Mouse (Mus musculus) limb, embryonic 11.5 days (tissue): ENCODE measurements around the gene A630095N17Rik. TPM values are rescaled to one million over a fixed set of nuclear protein-coding genes. Genes with fewer than 3 reads are reported as not detected.
"Not testable (repeated sequence)": the region's sequence is repeated elsewhere in the genome, so short reads cannot be mapped to it uniquely, and the experiment has no call there.

Experiments
- ATAC-seq: fragments of 200-750 bp; cut with Nextera tagmentation; 2 replicates; pipeline ENCODE4 v1.8.0; 2017; ENCODE audit warnings: low read depth; ENCODE audit not compliant: insufficient number of reproducible peaks, low FRiP score, low TSS enrichment
- DNase-seq: peaks from one replicate; pipeline ENCODE4 v3.0.0-alpha.2; 2015; ENCODE audit warnings: low spot score
- H3K27ac ChIP-seq: fragments of 300-500 bp; sonication (generic); replicated peaks from 2 replicates; pipeline ENCODE4 v1.5.1; 2014; ENCODE audit warnings: low read depth, mild to moderate bottlenecking, low read length
- H3K27me3 ChIP-seq: fragments of 300-500 bp; sonication (generic); 2 replicates; pipeline ENCODE4 v1.6.1; 2014; ENCODE audit warnings: mild to moderate bottlenecking, low read length, mixed read lengths; ENCODE audit not compliant: control insufficient read depth, insufficient read depth
- H3K36me3 ChIP-seq: fragments of 300-500 bp; sonication (generic); 2 replicates; pipeline ENCODE4 v1.6.1; 2014; ENCODE audit warnings: mild to moderate bottlenecking, low read length, moderate library complexity, mixed read lengths; ENCODE audit not compliant: control insufficient read depth, insufficient read depth
- H3K4me1 ChIP-seq: fragments of 300-500 bp; sonication (generic); 2 replicates; pipeline ENCODE4 v1.6.1; 2014; ENCODE audit warnings: low read length, mixed read lengths; ENCODE audit not compliant: control insufficient read depth, insufficient read depth
- H3K4me2 ChIP-seq: fragments of 300-500 bp; sonication (generic); 2 replicates; pipeline ENCODE4 v1.6.1; 2014; ENCODE audit warnings: low read depth, mild to moderate bottlenecking, moderate library complexity; ENCODE audit not compliant: severe bottlenecking
- H3K4me3 ChIP-seq: fragments of 300-500 bp; sonication (generic); 2 replicates; pipeline ENCODE4 v1.5.1; 2014; ENCODE audit warnings: low read depth, low read length
- H3K9ac ChIP-seq: fragments of 300-500 bp; sonication (generic); 2 replicates; pipeline ENCODE4 v1.6.1; 2014; ENCODE audit warnings: mild to moderate bottlenecking, low read length
- H3K9me3 ChIP-seq: fragments of 300-500 bp; sonication (generic); 2 replicates; pipeline ENCODE4 v1.6.1; 2016; ENCODE audit warnings: low read length; ENCODE audit not compliant: control insufficient read depth
- WGBS: fragments of 180-500 bp; shearing (Covaris S2); extraction: QIAGEN DNeasy Blood & Tissue Kit; methylation state at CpG from one replicate; pipeline ENCODE4 v1.1.7; 2014; 5-methylcytosine and 5-hydroxymethylcytosine counted together
- polyA plus RNA-seq: library from polyadenylated mRNA; unstranded; fragments of >200 nt; fragmentation: Nextera tagmentation; extraction: Ambion mirVana; gene quantifications from 2 replicates; pipeline ENCODE4 v1.2.1, GENCODE M21; 2014

The A630095N17Rik gene
- polyA plus RNA-seq, 1 experiment from 2014 or later = not detected

DNA sequence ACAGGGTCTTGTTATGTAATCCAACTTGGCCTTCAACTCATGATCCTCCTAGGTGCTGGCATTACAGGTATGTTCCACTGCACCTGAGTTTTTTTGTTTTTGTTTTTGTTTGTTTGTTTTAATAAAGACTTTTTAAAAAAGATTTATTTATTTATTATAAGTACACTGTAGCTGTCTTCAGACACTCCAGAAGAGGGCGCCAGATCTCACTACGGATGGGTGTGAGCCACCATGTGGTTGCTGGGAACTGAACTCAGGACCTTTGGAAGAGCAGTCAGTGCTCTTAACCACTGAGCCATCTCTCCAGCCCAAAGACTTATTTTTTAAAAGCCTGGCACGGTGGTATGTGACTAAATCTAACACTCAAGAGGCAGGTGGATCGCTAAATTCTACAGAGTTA, 587 bp upstream of the A630095N17Rik start:
- H3K27me3 ChIP-seq, H3K4me1 ChIP-seq, ATAC-seq, H3K4me2 ChIP-seq, H3K4me3 ChIP-seq, H3K9me3 ChIP-seq, H3K36me3 ChIP-seq, H3K9ac ChIP-seq, H3K27ac ChIP-seq, DNase-seq: not testable (repeated sequence)
- 66% methylated on average over 4 of the region's 4 CpGs for WGBS

DNA sequence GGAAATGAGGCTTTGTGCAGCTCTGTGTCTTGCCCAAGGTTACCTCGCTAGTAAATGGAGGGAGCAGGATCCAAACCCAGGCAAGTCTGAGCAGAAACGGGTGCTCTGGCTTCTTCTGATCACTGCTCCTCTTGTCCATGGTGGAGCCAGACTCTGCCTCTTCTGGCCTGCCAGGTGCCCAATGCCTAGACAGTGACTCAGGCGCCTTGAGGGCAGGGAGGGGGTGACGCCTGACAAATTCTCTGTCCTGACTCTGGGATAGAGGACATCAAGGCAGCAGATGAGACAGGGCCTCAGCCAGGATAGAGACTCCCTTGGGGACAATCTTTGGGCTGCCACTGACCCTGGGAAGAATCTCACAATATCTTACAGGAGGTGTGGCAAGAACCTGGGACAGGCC, 678 bp downstream of the A630095N17Rik start:
- no peaks in the 10 kb centered on the region for H3K4me1 ChIP-seq
- no peaks in the 10 kb centered on the region for H3K9me3 ChIP-seq
- no peaks in the 10 kb centered on the region for H3K27me3 ChIP-seq
- H3K27ac ChIP-seq = no peak overlapping the region
- 68% methylated on average over 4 of the region's 4 CpGs for WGBS
- H3K4me2 ChIP-seq = no peak overlapping the region
- no peak overlapping the region for H3K9ac ChIP-seq
- no peak overlapping the region for H3K4me3 ChIP-seq
- DNase-seq (no peak), ATAC-seq (no peak)
- no peaks in the 10 kb centered on the region for H3K36me3 ChIP-seq

DNA sequence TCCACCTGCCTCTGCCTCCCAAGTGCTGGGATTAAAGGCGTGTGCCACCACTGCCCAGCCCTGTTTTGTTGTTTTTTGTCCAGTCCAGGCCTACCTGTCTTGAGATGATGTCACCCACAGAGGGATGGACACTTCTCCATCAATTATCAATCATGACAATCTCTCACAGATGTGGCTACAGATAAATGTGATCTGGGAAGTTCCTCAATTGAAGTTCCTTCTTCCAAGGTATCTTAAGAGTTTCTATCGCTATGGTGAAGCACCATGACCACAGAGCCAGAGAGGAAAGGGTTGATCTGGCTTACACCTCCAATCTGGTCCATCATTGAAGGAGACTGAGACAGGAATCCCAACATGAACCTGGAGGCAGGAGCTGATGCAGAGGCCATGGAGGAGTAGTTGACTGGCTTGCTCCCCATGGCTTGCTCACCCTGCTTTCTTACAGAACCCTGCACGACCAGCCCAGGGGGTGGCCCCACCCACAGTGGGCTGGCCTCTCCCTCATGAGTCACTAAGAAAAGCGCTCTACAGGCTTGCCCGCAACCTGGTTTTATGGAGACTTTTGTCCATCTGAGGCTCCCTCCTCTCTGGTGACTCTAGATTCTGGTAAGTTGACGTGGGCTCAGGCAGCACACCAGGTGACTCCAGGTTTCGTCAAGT, 1.4 kb downstream of the A630095N17Rik start:
- H3K4me1 ChIP-seq = no peaks in the 10 kb centered on the region
- H3K27ac ChIP-seq = no peak overlapping the region
- H3K36me3 ChIP-seq = no peaks in the 10 kb centered on the region
- WGBS = 75% methylated on average over 7 of the region's 7 CpGs
- H3K4me2 ChIP-seq = no peak overlapping the region
- no peaks in the 10 kb centered on the region for H3K9me3 ChIP-seq
- no peak for ATAC-seq
- H3K27me3 ChIP-seq = no peaks in the 10 kb centered on the region
- no peak overlapping the region for H3K4me3 ChIP-seq
- no peak for DNase-seq
- no peak overlapping the region for H3K9ac ChIP-seq

DNA sequence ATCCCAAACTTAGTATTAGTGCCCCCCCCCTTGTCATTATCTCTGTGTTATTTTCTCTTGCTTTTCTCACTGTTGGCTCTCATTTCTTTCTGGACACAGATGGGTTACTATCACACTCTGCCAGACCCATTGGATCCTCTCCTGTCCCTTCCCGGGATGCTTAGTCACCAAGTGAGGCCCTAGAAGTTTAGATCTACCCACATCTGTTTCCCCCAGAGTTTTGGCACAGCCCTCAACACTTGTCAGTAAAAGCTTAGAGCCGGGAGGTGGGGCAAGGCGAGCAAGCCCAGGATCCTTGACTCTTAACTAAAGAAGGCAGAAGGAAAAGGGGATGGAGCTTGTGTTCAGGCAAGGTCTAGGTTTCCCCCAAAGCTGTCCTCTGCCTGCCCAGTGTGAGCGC, 2.7 kb downstream of the A630095N17Rik start:
- DNase-seq (no peak), ATAC-seq (no peak)
- Histone ChIP-seq H3K4me3 (no peak overlapping the region), H3K4me1 (no peaks in the 10 kb centered on the region), H3K4me2 (no peak overlapping the region), H3K9ac (no peak overlapping the region), H3K36me3 (no peaks in the 10 kb centered on the region), H3K27me3 (no peaks in the 10 kb centered on the region), H3K9me3 (no peaks in the 10 kb centered on the region), H3K27ac (no peak overlapping the region)
- WGBS = 70% methylated on average over 4 of the region's 4 CpGs

DNA sequence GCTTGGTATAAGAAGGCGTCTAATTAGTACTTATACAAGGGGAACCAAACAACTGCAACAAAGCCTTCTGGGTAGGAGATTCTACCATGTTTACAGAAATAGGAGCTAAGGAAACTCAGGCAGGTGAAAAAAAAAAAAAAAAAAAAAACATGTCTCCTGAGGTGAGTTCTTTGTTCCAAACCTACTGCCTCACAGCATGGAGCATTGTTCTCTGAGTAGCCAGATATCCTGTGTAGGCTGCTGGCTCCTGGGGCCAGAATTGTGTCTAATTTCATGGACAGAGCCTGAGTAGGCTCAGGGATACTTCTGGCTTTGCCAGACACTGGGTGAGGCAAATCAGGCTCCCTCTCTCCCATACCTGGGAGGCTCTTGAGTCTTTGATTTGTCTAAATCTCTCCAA, 4.2 kb downstream of the A630095N17Rik start:
- no peak for DNase-seq
- Histone ChIP-seq H3K4me1 (no peaks in the 10 kb centered on the region), H3K27me3 (no peaks in the 10 kb centered on the region), H3K4me2 (no peak overlapping the region), H3K9me3 (no peaks in the 10 kb centered on the region), H3K4me3 (no peak overlapping the region), H3K9ac (no peak overlapping the region), H3K27ac (no peak overlapping the region), H3K36me3 (no peaks in the 10 kb centered on the region)
- WGBS = 81% methylated on average over 1 of the region's 1 CpGs
- ATAC-seq = no peak

DNA sequence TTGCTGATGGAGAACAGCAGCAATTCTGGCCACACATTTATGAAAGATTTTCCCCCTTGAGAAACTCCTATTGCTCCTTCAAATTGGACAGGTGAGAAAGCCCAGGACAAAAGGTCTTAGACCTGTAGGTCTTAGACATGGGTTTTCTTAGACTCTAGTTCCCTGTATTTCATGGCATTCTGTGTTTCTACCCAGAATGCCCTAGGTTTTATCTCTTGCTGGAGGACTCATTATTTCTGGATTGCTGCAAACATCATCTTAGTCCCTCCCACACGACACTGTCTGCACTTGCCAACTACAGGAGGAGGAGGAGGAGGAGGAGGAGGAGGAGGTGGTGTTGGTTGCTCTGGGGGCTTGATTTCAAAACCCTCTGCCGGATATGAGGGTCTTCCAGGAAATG, 5.8 kb downstream of the A630095N17Rik start:
- H3K36me3 ChIP-seq = no peaks in the 10 kb centered on the region
- H3K27me3 ChIP-seq = no peaks in the 10 kb centered on the region
- 67% methylated on average over 2 of the region's 2 CpGs for WGBS
- no peak for DNase-seq
- no peak overlapping the region for H3K4me3 ChIP-seq
- no peaks in the 10 kb centered on the region for H3K9me3 ChIP-seq
- ATAC-seq = no peak
- H3K4me1 ChIP-seq = no peaks in the 10 kb centered on the region
- H3K9ac ChIP-seq = no peak overlapping the region
- no peak overlapping the region for H3K27ac ChIP-seq
- no peak overlapping the region for H3K4me2 ChIP-seq

DNA sequence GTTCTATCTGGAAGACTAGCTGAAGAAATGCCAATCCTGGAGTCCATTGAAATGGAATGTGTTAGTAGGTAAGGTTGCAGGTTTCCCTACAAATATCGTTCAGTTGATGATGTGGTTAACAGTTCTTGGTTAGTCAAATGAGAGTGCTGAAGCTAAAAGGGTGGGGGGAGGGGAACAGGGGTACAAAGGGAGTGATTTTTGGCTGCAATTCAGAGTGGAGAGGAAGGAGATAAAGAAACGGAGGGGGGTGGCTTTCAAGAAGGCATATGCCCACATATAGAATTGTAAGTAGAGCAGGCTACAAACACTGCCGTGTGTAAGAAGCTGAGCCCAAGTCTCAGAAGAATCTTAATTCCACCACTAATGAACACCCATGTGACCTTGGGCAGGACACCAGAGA, 6.4 kb downstream of the A630095N17Rik start:
- Histone ChIP-seq H3K9me3 (no peaks in the 10 kb centered on the region), H3K27me3 (peaks cover 7% of the 10 kb centered on the region), H3K36me3 (no peaks in the 10 kb centered on the region), H3K4me2 (no peak overlapping the region), H3K4me1 (no peaks in the 10 kb centered on the region), H3K4me3 (no peak overlapping the region), H3K9ac (no peak overlapping the region), H3K27ac (no peak overlapping the region)
- ATAC-seq (no peak), DNase-seq (no peak)
- WGBS = 79% methylated on average over 3 of the region's 3 CpGs

DNA sequence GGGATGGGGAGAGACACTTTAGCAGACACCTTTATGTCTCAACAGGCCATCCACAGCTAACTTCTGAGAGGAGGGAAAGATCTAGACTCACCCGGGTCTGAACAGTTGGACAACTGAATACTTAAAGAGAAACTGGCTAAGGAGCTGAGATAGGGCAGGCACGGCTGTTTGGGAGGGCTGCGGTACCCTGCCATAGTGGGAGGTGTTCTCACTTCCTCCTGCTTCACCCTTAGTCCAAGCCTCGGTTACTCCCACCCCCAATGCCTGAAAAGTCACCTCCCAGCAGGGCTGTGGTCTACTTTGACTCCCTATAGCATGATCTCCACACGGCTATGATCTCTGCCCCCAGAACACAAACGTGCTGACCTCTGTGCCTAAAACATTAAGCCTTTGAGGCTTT, 8.4 kb downstream of the A630095N17Rik start:
- WGBS = 66% methylated on average over 6 of the region's 6 CpGs
- ATAC-seq (no peak), DNase-seq (no peak)
- Histone ChIP-seq H3K4me2 (no peak overlapping the region), H3K4me1 (peaks cover 13% of the 10 kb centered on the region), H3K4me3 (no peak overlapping the region), H3K27me3 (peaks cover 26% of the 10 kb centered on the region), H3K36me3 (no peaks in the 10 kb centered on the region), H3K9me3 (no peaks in the 10 kb centered on the region), H3K9ac (no peak overlapping the region), H3K27ac (no peak overlapping the region)

DNA sequence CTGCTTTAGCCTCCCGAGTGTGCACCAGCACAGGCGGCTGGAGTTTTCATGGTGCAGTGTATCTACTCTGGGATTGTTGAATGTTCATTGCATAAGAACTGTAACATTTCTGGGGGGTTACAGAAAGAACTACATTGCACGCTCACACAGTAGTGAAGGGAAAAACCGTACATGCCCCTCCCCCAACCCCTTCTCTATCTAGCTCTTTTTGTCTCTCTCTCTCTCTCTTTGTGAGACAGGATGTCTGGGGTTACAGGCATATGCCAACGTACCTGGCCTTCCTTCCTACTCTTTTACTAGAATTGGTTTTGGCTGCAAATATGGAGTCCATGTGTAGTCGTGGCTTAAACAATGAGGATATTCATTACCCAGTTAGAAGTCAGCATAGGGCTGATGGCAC, 9.0 kb downstream of the A630095N17Rik start:
- WGBS = 85% methylated on average over 6 of the region's 6 CpGs
- no peak overlapping the region for H3K9ac ChIP-seq
- no peak overlapping the region for H3K4me3 ChIP-seq
- H3K36me3 ChIP-seq = no peaks in the 10 kb centered on the region
- no peak for DNase-seq
- ATAC-seq = no peak
- H3K27me3 ChIP-seq = peaks cover 32% of the 10 kb centered on the region
- no peak overlapping the region for H3K4me2 ChIP-seq
- H3K4me1 ChIP-seq = peaks cover 16% of the 10 kb centered on the region
- no peak overlapping the region for H3K27ac ChIP-seq
- H3K9me3 ChIP-seq = no peaks in the 10 kb centered on the region
